Mouse (Mus musculus): ENCODE measurements around the gene Zfp60. TPM values are rescaled to one million over a fixed set of nuclear protein-coding genes. Genes with fewer than 3 reads are reported as not detected.

Gene Zfp60
- polyA plus RNA-seq, 1 experiment from 2014 or later = 96.6 TPM

GRCm38 (mm10) chr7:27802986-27803385 is 71.8 kb downstream of the Zfp60 start:
- peaks cover 4% of the 10 kb centered on the region for H3K36me3 ChIP-seq (ENCODE audit: control insufficient read depth, insufficient read depth, low read length)
- no peaks in the 10 kb centered on the region for H3K9me3 ChIP-seq (replicated peaks; ENCODE audit: control insufficient read depth, low read length)
- no peak for DNase-seq (ENCODE audit: low spot score)
- H3K27ac ChIP-seq (ENCODE audit: low read depth, low read length) = no peak overlapping the region
- ATAC-seq = no peak
- H3K4me1 ChIP-seq (ENCODE audit: control insufficient read depth, insufficient read depth, low read length) = 0 out of 2 replicates have a peak, but pooled peaks cover 2% of the 10 kb centered on the region
- H3K4me3 ChIP-seq (ENCODE audit: low read depth, low read length) = no peak overlapping the region
- no peak overlapping the region for H3K4me2 ChIP-seq (ENCODE audit: low read length)
- no peak overlapping the region for H3K9ac ChIP-seq (ENCODE audit: low read length)
- H3K27me3 ChIP-seq (replicated peaks; ENCODE audit: control insufficient read depth, insufficient read depth, low read length) = no peaks in the 10 kb centered on the region
- WGBS = 70% methylated on average over 5 of the region's 5 CpGs

Other genes with a start within 250 kb of the Zfp60 start
- 8.6 and 9.7 TPM in 2 replicates for gene Sertad1, start 244.5 kb upstream of the Zfp60 start, polyA plus RNA-seq (2014; fragmentation: Nextera tagmentation; extraction: Ambion mirVana)
- gene Prx, start 232.1 kb upstream of the Zfp60 start, polyA plus RNA-seq (2014; fragmentation: Nextera tagmentation; extraction: Ambion mirVana) = 0.55 and 0.73 TPM in 2 replicates
- 0.08 and 0.27 TPM in 2 replicates for gene Hipk4, start 208.1 kb upstream of the Zfp60 start, polyA plus RNA-seq (2014; fragmentation: Nextera tagmentation; extraction: Ambion mirVana)
- 98.6 and 108 TPM in 2 replicates for gene Pld3, start 178.2 kb upstream of the Zfp60 start, polyA plus RNA-seq (2014; fragmentation: Nextera tagmentation; extraction: Ambion mirVana)
- 26.3 and 31.2 TPM in 2 replicates for gene 2310022A10Rik, start 178.2 kb upstream of the Zfp60 start, polyA plus RNA-seq (2014; fragmentation: Nextera tagmentation; extraction: Ambion mirVana)
- 80.6 and 85.8 TPM in 2 replicates for gene Akt2, start 139.8 kb upstream of the Zfp60 start, polyA plus RNA-seq (2014; fragmentation: Nextera tagmentation; extraction: Ambion mirVana)
- 69.3 and 73.8 TPM in 2 replicates for gene Ttc9b, start 77.5 kb upstream of the Zfp60 start, polyA plus RNA-seq (2014; fragmentation: Nextera tagmentation; extraction: Ambion mirVana)
- gene Map3k10, start 56.8 kb upstream of the Zfp60 start, polyA plus RNA-seq (2014; fragmentation: Nextera tagmentation; extraction: Ambion mirVana) = 12.8 and 13.8 TPM in 2 replicates
- gene Zfp607b, start 42.0 kb upstream of the Zfp60 start, polyA plus RNA-seq (2014; fragmentation: Nextera tagmentation; extraction: Ambion mirVana) = 10.8 and 14.5 TPM in 2 replicates
- 2.3 and 2.5 TPM in 2 replicates for gene Zfp626, start 75.8 kb downstream of the Zfp60 start, polyA plus RNA-seq (2014; fragmentation: Nextera tagmentation; extraction: Ambion mirVana)
- gene Zfp59, start 107.2 kb downstream of the Zfp60 start, polyA plus RNA-seq (2014; fragmentation: Nextera tagmentation; extraction: Ambion mirVana) = 12.0 and 13.4 TPM in 2 replicates
- 1.1 and 1.8 TPM in 2 replicates for gene Zfp607a, start 126.1 kb downstream of the Zfp60 start, polyA plus RNA-seq (2014; fragmentation: Nextera tagmentation; extraction: Ambion mirVana)
- gene Zfp974, start 198.1 kb downstream of the Zfp60 start, polyA plus RNA-seq (2014; fragmentation: Nextera tagmentation; extraction: Ambion mirVana) = 11.7 and 15.1 TPM in 2 replicates
- gene Zfp780b, start 247.8 kb downstream of the Zfp60 start, polyA plus RNA-seq (2014; fragmentation: Nextera tagmentation; extraction: Ambion mirVana) = 17.8 and 17.9 TPM in 2 replicates